Mouse (Mus musculus) cerebellum, postnatal 4 days (tissue): ENCODE measurements around the gene Foxg1.

Experiments
- DNase-seq, 2 experiments: peaks; one replicate each; pipeline ENCODE4 v3.0.0; 2022; ENCODE audit warnings: low spot score in 2 of 2, mixed read lengths in 1 of 2

Foxg1 gene

DNA sequence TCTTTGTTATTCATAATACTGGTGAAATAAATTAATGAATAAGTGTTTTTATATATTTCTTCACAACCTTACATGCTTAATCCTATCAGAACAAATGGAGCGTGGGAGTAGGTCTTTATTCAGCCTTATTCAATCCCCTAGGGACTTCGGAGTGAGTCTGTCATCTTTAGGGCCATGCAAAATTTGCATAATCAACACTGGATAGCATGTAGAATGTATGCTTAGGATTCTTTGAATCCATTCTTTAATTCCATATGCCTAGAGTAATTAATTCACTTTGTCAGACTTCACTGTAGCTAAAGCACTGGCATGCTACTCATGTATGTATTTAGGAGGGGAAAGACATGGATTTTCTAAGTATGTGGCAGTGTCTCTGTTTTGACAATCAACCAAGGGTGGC lies 27.4 kb downstream of the Foxg1 start:
- no peak for DNase-seq

DNA sequence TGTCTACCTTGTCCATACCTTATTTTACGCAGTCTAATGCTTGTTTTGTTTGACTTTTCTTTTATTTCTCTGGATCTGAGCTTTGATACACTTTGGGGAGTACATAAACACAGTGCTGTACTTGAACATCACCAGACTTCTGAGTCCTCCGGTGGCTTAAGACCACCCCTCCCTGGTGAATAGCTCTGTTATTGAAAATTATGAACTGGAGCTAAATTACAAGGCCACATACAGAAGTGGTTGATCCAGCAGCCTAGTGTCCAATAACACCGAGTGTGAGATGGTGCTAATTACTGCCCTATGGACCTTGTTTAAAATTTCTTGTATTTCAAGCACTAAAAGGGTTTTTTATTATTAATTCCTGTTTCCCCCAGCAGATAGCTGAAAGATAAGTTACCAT lies 35.5 kb downstream of the Foxg1 start:
- no peak for DNase-seq
